Mouse (Mus musculus): Measurements from ENCODE around the gene Gm10722.
"Not testable (repeated sequence)": the region's sequence is repeated elsewhere in the genome, so short reads cannot be mapped to it uniquely, and the experiment has no call there.

Gm10722 gene

DNA sequence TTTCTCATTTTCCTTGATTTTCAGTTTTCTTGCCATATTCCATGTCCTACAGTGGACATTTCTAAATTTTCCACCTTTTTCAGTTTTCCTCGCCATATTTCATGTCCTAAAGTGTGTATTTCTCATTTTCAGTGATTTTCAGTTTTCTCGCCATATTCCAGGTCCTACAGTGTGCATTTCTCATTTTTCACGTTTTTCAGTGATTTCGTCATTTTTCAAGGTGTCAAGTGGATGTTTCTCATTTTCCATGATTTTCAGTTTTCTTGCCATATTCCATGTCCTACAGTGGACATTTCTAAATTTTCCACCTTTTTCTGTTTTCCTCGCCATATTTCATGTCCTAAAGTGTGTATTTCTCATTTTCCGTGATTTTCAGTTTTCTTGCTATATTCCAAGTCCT lies 24.9 kb downstream of the Gm10722 start:
- peak; percentile 2 for DNase-seq

- not testable (repeated sequence) for DNase-seq
These were observed 25.4 kb downstream of the Gm10722 start for GRCm38 (mm10) chr9:3026136-3026535.

DNA sequence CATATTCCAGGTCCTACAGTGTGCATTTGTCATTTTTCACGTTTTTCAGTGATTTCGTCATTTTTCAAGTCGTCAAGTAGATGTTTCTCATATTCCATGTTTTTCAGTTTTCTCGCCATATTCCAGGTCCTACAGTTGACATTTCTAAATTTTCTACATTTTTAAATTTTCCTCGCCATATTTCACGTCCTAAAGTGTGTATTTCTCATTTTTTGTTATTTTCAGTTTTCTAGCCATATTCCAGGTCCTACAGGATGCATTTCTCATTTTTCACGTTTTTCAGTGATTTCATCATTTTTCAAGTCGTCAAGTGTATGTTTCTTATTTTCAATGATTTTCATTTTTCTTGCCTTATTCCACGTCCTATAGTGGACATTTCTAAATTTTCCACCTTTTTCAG lies 26.0 kb downstream of the Gm10722 start:
- DNase-seq: not testable (repeated sequence)

GRCm38 (mm10) chr9:3027200-3027599 lies 26.5 kb downstream of the Gm10722 start:
- not testable (repeated sequence) for DNase-seq

DNA sequence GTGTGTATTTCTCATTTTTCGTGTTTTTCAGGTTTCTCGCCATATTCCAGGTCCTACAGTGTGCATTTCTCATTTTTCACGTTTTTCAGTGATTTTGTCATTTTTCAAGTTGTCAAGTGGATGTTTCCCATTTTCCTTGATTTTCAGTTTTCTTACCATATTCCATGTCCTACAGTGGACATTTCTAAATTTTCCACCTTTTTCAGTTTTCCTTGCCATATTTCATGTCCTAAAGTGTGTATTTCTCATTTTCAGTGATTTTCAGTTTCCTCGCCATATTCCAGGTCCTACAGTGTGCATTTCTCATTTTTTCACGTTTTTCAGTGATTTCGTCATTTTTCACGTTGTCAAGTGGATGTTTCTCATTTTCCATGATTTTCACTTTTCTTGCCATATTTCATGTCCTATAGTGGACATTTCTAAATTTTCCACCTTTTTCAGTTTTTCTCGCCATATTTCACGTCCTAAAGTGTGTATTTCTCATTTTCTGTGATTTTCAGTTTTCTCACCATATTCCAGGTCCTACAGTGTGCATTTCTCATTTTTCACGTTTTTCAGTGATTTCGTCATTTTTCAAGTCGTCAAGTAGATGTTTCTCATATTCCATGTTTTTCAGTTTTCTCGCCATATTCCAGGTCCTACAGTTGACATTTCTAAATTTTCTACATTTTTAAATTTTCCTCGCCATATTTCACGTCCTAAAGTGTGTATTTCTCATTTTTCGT lies 28.7 kb downstream of the Gm10722 start:
- not testable (repeated sequence) for DNase-seq

DNA sequence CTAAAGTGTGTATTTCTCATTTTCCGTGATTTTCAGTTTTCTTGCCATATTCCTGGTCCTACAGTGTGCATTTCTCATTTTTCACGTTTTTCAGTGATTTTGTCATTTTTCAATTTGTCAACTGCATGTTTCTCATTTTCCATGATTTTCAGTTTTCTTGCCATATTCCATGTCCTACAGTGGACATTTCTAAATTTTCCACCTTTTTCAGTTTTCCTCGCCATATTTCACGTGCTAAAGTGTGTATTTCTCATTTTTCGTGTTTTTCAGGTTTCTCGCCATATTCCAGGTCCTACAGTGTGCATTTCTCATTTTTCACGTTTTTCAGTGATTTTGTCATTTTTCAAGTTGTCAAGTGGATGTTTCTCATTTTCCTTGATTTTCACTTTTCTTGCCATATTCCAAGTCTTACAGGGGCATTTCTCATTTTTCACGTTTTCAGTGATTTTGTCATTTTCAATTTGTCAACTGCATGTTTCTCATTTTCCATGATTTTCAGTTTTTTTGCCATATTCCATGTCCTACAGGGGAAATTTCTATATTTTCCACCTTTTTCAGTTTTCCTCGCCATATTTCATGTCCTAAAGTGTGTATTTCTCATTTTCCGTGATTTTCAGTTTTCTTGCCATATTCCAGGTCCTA lies 30.1 kb downstream of the Gm10722 start:
- not testable (repeated sequence) for DNase-seq

- DNase-seq: not testable (repeated sequence)
These were observed 33.6 kb downstream of the Gm10722 start, which contains the start of gene Gm17535 for GRCm38 (mm10) chr9:3034299-3034698. TSS of gene Gm17535 (plus strand) at chr9:3034599.

- DNase-seq: not testable (repeated sequence)
These were observed 35.9 kb downstream of the Gm10722 start, which contains the start of gene Gm10715 for GRCm38 (mm10) chr9:3036577-3036976. TSS of gene Gm10715 (plus strand) at chr9:3036877.

DNA sequence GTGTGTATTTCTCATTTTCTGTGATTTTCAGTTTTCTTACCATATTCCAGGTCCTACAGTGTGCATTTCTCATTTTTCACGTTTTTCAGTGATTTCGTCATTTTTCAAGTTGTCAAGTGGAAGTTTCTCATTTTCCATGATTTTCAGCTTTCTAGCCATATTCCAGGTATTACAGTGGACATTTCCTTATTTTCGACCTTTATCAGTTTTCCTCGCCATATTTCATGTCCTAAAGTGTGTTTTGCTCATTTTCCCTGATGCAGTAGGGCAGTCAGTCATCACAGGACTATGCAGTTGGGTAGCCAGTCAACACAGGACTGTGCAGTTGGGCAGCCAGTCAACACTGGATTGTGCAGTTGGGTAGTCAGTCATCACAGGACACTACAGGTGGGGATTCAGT lies 37.4 kb downstream of the Gm10722 start:
- DNase-seq: not testable (repeated sequence)

Measured in right cerebral cortex, postnatal 4 days (tissue).